In the genomic region with DNA sequence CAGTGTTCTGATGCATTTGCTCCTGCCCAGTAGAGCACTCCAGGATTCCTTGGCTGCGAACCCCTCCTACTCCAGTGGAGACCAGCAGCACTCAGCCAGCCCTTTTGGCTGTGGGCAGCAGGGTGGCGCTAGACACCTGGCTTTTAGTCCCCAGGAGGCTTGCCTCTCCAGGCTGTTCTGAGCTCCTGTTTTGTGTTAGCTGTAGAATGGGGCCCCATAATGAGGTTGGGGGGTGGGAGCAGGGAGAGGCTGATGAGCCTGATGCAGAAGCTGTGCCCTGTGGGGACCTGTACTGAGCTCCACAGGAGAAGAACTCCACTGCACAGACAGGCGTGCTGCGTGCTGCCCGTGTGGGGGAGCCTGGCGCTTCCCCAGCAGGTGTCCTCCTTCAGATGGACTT, we compare ENCODE assay signal across 8 mouse cellular contexts. TPM values are rescaled to one million over a fixed set of nuclear protein-coding genes. Genes with fewer than 3 reads are reported as not detected.
DNase-seq lines count a peak whose midpoint lies in the region; ATAC-seq lines count a peak whose summit lies in the region.

No protein-coding gene starts in this region.

- WGBS in heart, embryonic 16.5 days: 30% methylated on average over 6 of the region's 6 CpGs
- 20% methylated on average over 6 of the region's 6 CpGs for WGBS in heart, embryonic 11.5 days (ENCODE audit: insufficient replicate concordance)
- 11% methylated on average over 6 of the region's 6 CpGs for WGBS in embryonic facial prominence, embryonic 11.5 days
- 11% methylated on average over 6 of the region's 6 CpGs for WGBS in midbrain, embryonic 16.5 days

- H3K4me3 ChIP-seq in heart, embryonic 16.5 days (ENCODE audit: low read length): no peak overlapping the region
- no peak overlapping the region for H3K4me3 ChIP-seq in heart, embryonic 11.5 days (ENCODE audit: low read depth, low read length)
- no peak overlapping the region for H3K4me3 ChIP-seq in embryonic facial prominence, embryonic 11.5 days (ENCODE audit: low read depth, low read length)
- H3K4me3 ChIP-seq in midbrain, embryonic 16.5 days (ENCODE audit: low read depth, low read length): no peak overlapping the region

- 0 out of 2 replicates have a peak, but pooled peaks have one; percentile 18 for ATAC-seq in heart, embryonic 16.5 days (replicated peaks; ENCODE audit: extremely low read depth, insufficient read depth, low FRiP score)
- ATAC-seq in heart, embryonic 11.5 days (replicated peaks; ENCODE audit: insufficient number of reproducible peaks, low FRiP score, low TSS enrichment): no peak
- peak; percentile 75 for ATAC-seq in embryonic facial prominence, embryonic 11.5 days (replicated peaks; ENCODE audit: insufficient number of reproducible peaks, low FRiP score, low TSS enrichment, low read depth)
- ATAC-seq in midbrain, embryonic 16.5 days: peak; percentile 75

- H3K9me3 ChIP-seq in heart, embryonic 16.5 days (replicated peaks; ENCODE audit: control insufficient read depth, low read length): no peaks in the 10 kb centered on the region
- no peaks in the 10 kb centered on the region for H3K9me3 ChIP-seq in heart, embryonic 11.5 days (replicated peaks; ENCODE audit: control insufficient read depth, low read length)
- H3K9me3 ChIP-seq in embryonic facial prominence, embryonic 11.5 days (replicated peaks; ENCODE audit: control insufficient read depth, low read length): no peaks in the 10 kb centered on the region
- H3K9me3 ChIP-seq in midbrain, embryonic 16.5 days (replicated peaks; ENCODE audit: control insufficient read depth, low read length, poor library complexity, severe bottlenecking): no peaks in the 10 kb centered on the region

- peak; percentile 60 for DNase-seq in NIH3T3 (ENCODE audit: low read depth)
- DNase-seq in embryonic facial prominence, embryonic 11.5 days (ENCODE audit: low spot score): peak; percentile 71
- peak; percentile 23 for DNase-seq in kidney, adult 11 months
- DNase-seq in thymus, adult 18-20 months: no peak
- no peak for DNase-seq in yolk sac, embryonic 10.5 days (ENCODE audit: low spot score)

- H3K36me3 ChIP-seq in heart, embryonic 16.5 days (ENCODE audit: control insufficient read depth, insufficient read depth): no peaks in the 10 kb centered on the region
- no peaks in the 10 kb centered on the region for H3K36me3 ChIP-seq in heart, embryonic 11.5 days (ENCODE audit: control insufficient read depth, insufficient read depth, low read length)
- no peaks in the 10 kb centered on the region for H3K36me3 ChIP-seq in embryonic facial prominence, embryonic 11.5 days (replicated peaks; ENCODE audit: control insufficient read depth, insufficient read depth, low read depth, low read length)
- no peaks in the 10 kb centered on the region for H3K36me3 ChIP-seq in midbrain, embryonic 16.5 days (ENCODE audit: control insufficient read depth, insufficient read depth, low read length)

- H3K27ac ChIP-seq in heart, embryonic 16.5 days (ENCODE audit: low read length): no peak overlapping the region
- H3K27ac ChIP-seq in heart, embryonic 11.5 days (ENCODE audit: low read depth, low read length): no peak overlapping the region
- H3K27ac ChIP-seq in embryonic facial prominence, embryonic 11.5 days (replicated peaks; ENCODE audit: low read depth, low read length): no peak overlapping the region
- no peak overlapping the region for H3K27ac ChIP-seq in midbrain, embryonic 16.5 days (ENCODE audit: low read length)

- H3K27me3 ChIP-seq in heart, embryonic 16.5 days (ENCODE audit: control insufficient read depth, insufficient read depth, low read length): no peaks in the 10 kb centered on the region; the same call in 1 of the 2 replicates
- no peaks in the 10 kb centered on the region for H3K27me3 ChIP-seq in heart, embryonic 11.5 days (ENCODE audit: control insufficient read depth, insufficient read depth, low read length)
- no peaks in the 10 kb centered on the region; the same call in 1 of the 2 replicates for H3K27me3 ChIP-seq in embryonic facial prominence, embryonic 11.5 days (ENCODE audit: control insufficient read depth, insufficient read depth, low read length)
- H3K27me3 ChIP-seq in midbrain, embryonic 16.5 days (ENCODE audit: control insufficient read depth, insufficient read depth, low read depth, low read length): no peaks in the 10 kb centered on the region

- H3K4me1 ChIP-seq in heart, embryonic 16.5 days (ENCODE audit: control insufficient read depth, insufficient read depth, low read length): peaks cover under 1% of the 10 kb centered on the region
- peaks cover 1% of the 10 kb centered on the region; the same call in 1 of the 2 replicates for H3K4me1 ChIP-seq in heart, embryonic 11.5 days (ENCODE audit: control insufficient read depth, insufficient read depth, low read length)
- H3K4me1 ChIP-seq in embryonic facial prominence, embryonic 11.5 days (ENCODE audit: control insufficient read depth, insufficient read depth, low read length): peaks cover under 1% of the 10 kb centered on the region; the same call in 1 of the 2 replicates
- H3K4me1 ChIP-seq in midbrain, embryonic 16.5 days (ENCODE audit: control insufficient read depth, insufficient read depth, low read length): peaks cover 26% of the 10 kb centered on the region

- no peak overlapping the region for H3K9ac ChIP-seq in heart, embryonic 16.5 days (ENCODE audit: low read length)
- no peak overlapping the region for H3K9ac ChIP-seq in heart, embryonic 11.5 days (ENCODE audit: low read depth, low read length)
- H3K9ac ChIP-seq in embryonic facial prominence, embryonic 11.5 days (replicated peaks; ENCODE audit: low read length): no peak overlapping the region
- 0 out of 2 replicates have a peak overlapping the region, but pooled peaks have one; percentile 2 for H3K9ac ChIP-seq in midbrain, embryonic 16.5 days (ENCODE audit: low read depth, low read length)

- no peak overlapping the region for H3K4me2 ChIP-seq in heart, embryonic 16.5 days (ENCODE audit: low read depth, low read length)
- no peak overlapping the region for H3K4me2 ChIP-seq in heart, embryonic 11.5 days
- no peak overlapping the region for H3K4me2 ChIP-seq in embryonic facial prominence, embryonic 11.5 days (ENCODE audit: low read depth, low read length)
- no peak overlapping the region for H3K4me2 ChIP-seq in midbrain, embryonic 16.5 days (ENCODE audit: low read length)

RNA-seq across cellular contexts. Expression of a gene that starts 59.9 kb away (rescaled TPM):
- 58.1 and 63.0 TPM in 2 replicates for polyA plus RNA-seq in heart, embryonic 16.5 days (2015; fragmentation: Nextera tagmentation; extraction: Ambion mirVana)
- polyA plus RNA-seq in heart, embryonic 11.5 days (2014; fragmentation: Nextera tagmentation; extraction: Ambion mirVana): 77.2 and 78.2 TPM in 2 replicates
- 113 and 118 TPM in 2 replicates for polyA plus RNA-seq in embryonic facial prominence, embryonic 11.5 days (2014; fragmentation: Nextera tagmentation; extraction: Ambion mirVana)
- polyA plus RNA-seq in midbrain, embryonic 16.5 days (2015; fragmentation: Nextera tagmentation; extraction: Ambion mirVana): 105 and 109 TPM in 2 replicates

Comparison
In these comparisons a context has a peak if more than half of its experiments do, and no peak if none do; other contexts are left out.
1. DNase-seq: peak in NIH3T3 (single experiment), embryonic facial prominence, embryonic 11.5 days (single experiment) and kidney, adult 11 months (single experiment); none in thymus, adult 18-20 months (0 of 2) and yolk sac, embryonic 10.5 days (single experiment).